Mouse (Mus musculus): ENCODE measurements around the gene Hectd3.

The Hectd3 gene

DNA sequence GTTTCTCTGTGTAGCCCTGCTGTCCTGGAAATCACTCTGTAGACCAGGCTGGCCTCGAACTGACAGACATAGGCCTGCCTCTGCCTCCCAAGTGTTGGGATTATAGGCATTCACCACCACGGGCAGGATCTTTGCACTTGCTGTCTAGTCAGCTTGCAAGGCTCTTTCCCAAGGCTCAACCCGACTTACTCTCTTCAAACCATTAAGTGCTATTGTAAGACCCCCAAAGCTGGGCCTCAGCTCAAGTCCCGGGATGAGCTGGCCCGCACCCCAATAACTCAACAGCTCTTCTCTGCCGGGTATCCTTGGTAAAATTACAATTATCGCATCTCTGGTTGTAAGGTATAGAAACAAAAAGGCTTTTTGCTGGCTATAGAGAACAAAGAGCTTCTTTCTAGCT, 23.2 kb downstream of the Hectd3 start:
- no peak for DNase-seq

DNA sequence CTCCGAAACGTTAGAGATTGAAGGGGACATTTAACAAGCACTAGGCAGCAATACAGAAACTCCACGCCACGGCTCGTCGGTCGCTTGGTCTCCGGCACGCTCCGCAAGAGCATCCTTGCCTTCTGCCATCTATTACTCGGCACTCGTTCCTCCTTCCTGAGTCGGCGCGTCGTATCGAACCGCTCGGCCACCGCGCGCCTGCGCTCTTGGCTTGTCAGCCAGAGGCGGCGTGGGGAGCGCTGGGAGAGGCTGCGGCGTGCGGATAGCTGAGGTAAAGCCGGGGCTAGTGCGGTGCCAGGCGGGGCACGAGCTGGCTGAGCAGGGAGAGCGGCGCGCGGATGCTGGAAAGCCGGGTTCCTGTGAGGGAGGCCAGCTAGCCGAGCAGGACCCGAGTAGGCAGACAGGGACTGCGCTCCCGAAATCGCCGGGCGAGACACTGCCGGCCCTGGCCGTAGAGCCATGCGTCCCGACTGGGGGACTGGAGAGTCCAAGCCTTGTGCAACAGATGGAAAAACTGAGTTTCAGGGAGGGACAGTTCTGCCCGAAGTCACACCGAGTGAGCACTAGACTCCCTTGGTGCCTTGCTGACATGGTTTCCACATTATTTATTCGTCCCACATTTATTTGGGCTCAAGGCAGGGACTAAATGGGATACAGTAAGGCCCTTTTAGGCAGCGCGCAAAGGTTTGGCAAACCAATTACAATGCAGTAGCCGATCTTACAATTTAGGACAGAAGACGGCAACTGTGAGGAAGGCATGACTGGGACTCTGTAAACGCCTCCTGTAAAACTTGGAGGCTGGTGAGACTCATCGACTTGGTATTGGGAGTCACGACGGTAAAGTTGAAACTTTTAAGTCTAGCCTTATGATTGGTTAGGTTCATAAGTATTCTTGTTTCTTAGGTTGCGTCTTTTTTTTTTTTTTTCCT, 24.4 kb downstream of the Hectd3 start, which contains the start of gene Eif2b3:
TSS of gene Eif2b3 (plus strand) at position 197 of the 929 bp plus-strand sequence.
- DNase-seq = peak; percentile 92

DNA sequence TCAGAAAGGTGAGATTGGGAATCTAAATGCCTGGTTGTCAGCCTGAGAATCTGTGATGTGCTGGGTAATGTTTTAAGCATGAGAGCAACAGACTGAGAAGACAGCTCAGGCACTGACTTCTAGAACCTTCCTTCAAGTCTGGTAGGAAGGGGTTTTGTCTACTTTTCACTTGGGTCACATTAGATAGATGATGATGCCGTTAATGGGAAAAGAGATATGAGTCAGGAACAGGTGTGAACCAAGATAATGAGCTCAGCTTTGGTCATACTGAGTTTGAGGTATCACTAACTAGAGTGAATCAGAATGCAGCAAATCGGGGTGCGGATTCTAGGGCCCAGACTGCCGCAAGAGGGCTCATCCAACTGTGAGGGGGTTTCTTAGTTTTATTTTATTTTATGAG, 28.4 kb downstream of the Hectd3 start:
- DNase-seq = no peak

DNA sequence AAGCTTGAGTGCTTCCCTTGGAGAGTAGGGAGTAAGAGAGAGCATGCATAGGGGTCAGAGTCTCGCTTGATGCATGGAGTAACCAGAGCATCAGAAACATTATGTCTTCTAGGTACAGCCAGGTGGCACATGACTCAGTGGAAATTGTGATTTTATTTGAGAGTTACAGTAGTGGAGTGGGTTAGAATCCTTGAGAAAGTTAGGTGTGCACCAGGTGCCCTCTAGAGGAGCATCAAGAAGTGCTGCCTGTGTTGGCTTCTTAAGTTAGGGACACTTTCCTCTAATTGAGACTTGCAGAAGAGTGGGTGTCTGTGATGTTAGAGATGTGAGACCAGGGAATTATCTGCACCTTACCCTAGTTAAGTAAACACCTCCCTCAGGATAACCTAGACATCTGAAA, 36.0 kb downstream of the Hectd3 start:
- no peak for DNase-seq

DNA sequence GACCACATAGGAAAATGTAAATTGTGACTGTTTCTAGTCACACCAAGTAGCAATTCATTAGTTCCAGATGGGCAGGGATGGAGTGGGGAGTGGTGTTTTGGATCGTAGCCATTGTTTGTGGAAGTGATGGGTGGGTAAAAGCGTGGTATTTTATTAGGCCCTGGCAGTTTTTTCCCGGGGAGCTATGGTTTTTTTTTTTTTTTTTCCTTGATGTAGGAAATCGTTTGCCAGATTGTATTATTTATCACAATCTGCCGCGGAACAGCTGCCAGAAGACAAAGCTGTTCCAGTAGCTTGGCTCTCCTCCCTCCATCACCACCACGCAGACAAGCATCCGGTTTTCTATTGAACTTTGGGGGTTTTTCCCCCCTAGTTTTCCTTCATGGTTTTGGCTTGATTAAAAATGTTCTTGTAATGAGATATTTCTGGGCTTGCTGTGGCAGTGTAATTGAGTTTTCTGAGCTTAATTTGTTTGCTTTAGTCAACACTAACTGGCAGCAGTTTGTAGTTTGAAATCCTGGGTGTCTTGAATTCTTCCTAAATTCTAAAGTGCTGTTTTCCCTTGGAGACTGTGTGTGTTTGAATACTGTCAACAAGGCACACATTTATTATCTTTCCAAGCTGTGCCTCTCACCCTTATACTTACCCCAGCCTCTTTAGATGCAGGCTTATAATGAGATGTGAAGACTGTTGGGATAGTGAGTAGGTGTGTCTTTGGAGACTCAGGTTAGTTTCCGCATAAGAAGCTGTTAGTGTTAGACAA, 45.0 kb downstream of the Hectd3 start:
- DNase-seq = peak; percentile 65 to 68

DNA sequence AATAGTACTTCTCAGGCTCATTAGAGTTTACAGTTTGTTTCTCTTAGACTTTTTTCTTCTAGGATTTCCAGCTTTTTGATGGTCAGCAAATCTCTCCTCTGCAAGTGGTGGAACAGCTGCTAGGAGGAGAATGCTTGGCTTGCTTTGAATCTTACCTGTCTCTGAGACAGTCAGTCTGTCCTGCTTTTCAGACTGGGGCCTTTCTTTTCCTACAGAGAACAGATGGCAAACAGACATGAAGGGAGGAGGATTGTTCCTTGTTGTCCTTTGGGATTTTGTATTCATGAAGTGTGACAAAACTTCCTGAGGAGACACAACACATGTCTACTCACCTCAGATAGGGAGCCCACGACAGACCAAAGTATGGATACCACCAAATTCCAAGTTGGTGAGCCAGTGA, 45.7 kb downstream of the Hectd3 start:
- no peak for DNase-seq

DNA sequence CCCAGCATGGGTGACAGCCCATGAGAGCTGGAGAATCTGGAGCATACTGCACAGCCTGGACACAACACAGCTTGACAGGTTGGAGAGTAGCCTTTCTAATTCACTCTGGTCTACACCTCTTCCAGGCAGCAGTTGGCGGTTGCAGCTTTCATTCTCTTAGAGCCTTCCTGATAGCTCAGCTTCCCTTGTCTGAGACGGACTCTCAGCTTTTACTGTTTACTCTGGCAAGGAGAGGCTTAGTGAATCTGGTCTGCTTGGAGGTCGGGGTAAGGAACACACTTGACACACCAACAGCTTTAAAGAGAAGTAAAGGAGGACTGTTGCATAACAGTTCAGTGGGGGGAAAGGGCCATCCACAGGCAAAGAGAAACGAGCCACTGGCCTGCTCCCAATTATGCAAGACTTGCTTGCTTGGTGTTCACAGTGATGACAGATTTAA, 46.2 kb downstream of the Hectd3 start:
- peak; percentile 70 to 82 for DNase-seq

DNA sequence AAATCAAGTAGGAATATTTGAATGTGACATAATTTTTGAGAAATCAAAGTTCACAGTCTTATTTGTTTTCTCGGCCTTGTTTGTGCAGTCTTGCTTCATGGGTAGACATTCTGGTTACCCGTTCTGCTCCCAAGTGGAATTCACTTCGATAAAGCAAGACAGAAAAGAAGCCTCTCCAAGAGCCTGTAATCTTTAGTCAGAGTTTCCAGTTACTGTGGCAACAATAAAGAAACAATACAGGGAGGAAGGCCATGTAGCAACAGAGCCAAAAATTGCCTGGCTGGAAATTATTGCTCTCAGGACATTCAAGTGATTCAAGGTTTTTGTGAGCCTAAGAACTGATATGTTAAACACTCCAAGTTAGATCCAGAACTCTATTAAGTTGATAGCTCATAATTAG, 53.7 kb downstream of the Hectd3 start:
- no peak for DNase-seq

DNA sequence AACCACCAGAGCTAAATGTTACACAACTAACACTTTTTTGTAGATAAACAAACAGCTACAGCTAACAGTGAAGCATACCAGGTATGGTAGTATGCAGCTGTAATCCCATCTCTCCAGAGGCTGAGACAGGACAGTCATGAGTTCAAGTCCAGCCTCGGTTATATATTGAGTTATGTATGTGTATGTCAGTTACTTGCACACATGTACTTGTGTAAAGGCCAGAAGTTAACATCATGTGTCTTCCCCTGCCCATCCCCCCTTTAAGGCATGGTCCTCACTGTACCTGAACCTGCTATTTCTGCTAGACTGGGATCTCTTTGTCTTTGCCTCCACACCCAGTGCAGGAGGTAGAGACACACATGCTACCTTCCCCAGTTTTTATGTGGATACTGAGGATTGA, 54.4 kb downstream of the Hectd3 start:
- no peak for DNase-seq

DNA sequence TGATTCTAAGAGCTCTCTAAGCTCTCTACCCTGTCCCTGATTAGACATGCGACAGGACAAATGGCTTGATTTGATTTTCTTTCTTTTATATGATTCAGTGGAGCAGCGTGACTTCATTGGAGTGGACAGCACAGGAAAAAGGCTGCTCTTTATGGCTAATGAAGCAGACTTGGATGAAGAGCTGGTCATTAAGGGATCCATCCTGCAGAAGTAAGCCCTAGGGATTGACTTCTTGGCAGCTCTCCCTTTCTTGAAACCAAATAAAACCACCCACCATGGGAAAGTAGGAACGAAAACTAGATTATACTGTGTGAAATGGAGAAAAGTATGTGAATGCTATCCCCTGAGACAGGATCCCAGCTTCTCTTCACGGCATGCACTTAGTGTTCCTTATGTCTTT, 57.5 kb downstream of the Hectd3 start:
- DNase-seq = no peak

DNA sequence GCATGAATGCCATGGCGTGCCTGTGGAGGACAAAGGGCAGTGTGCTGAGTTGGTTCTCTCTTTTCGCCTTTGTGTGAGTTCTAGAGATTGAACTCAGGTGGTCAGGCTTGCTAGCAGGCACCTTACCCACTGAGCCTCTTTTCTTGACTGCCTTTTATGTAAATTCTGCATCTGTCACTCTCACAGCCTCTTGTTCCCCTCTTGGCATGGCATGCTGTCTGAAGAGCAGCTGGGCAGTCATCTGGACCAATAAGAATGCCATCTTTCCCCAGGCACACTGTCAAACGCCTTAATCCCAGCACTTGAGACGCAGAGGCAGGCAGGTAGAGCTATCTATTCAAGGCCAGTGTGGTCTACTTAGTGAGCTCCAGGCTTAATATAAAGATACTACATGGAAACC, 58.8 kb downstream of the Hectd3 start:
- no peak for DNase-seq

Measured in lung, postnatal 4 days (tissue).